Mouse (Mus musculus): ENCODE measurements around the gene Mybpc1. TPM values are rescaled to one million over a fixed set of nuclear protein-coding genes. Genes with fewer than 3 reads are reported as not detected.

Gene Mybpc1
- total and polyA plus RNA-seq, 3 experiments, result not detected

- no peak for DNase-seq (ENCODE audit: low read depth, low spot score)
- H3K27me3 ChIP-seq (ENCODE audit: control insufficient read depth in 1 of 2, insufficient read depth in 2 of 2, low read length in 2 of 2), result no peaks in the 10 kb centered on the region
- H3K79me2 ChIP-seq (ENCODE audit: control insufficient read depth, insufficient read depth, low read length, poor library complexity), result no peaks in the 10 kb centered on the region
- no peak overlapping the region for H3K9ac ChIP-seq (ENCODE audit: control insufficient read depth, low read depth, low read length, poor library complexity, severe bottlenecking)
- no peak overlapping the region for H3K4me3 ChIP-seq (ENCODE audit: control insufficient read depth in 1 of 2, insufficient read depth in 1 of 2, low read depth in 2 of 2, low read length in 2 of 2)
- no peaks in the 10 kb centered on the region for H3K9me3 ChIP-seq (replicated peaks; ENCODE audit: insufficient read depth, low read length)
- H3K4me1 ChIP-seq (ENCODE audit: control insufficient read depth in 1 of 2, insufficient read depth in 2 of 2, low read length in 2 of 2), result peaks cover 9 to 11% of the 10 kb centered on the region in 2 experiments; a peak in 3 of 4 replicates
- no peak for TF ChIP-seq EP300 (IDR thresholded peaks at IDR 0.05; ENCODE audit: low read depth in 1 of 2, low read length in 2 of 2)
- no peak for TF ChIP-seq CHD2 (IDR thresholded peaks at IDR 0.05; ENCODE audit: low read length)
- TF ChIP-seq ELF1 (IDR thresholded peaks at IDR 0.05; ENCODE audit: low read depth, low read length), result no peak
- TF ChIP-seq MAX (IDR thresholded peaks at IDR 0.05; ENCODE audit: low read length), result no peak
- H3K36me3 ChIP-seq (ENCODE audit: control insufficient read depth in 1 of 2, insufficient read depth in 2 of 2, low read length in 2 of 2), result peaks cover 0 to 5% of the 10 kb centered on the region in 2 experiments; a peak in 2 of 4 replicates
- H3K27ac ChIP-seq (ENCODE audit: control insufficient read depth, low read depth, low read length), result no peak overlapping the region
Measured at GRCm38 (mm10) chr10:88501886-88502765, 102.8 kb downstream of the Mybpc1 start.

GRCm38 (mm10) chr10:88501370-88501769 lies 103.6 kb downstream of the Mybpc1 start:
- Histone ChIP-seq H3K27ac (ENCODE audit: control insufficient read depth, low read depth, low read length) (no peak overlapping the region), H3K4me3 (ENCODE audit: control insufficient read depth in 1 of 2, insufficient read depth in 1 of 2, low read depth in 2 of 2, low read length in 2 of 2) (no peak overlapping the region), H3K27me3 (ENCODE audit: control insufficient read depth in 1 of 2, insufficient read depth in 2 of 2, low read length in 2 of 2) (no peaks in the 10 kb centered on the region), H3K79me2 (ENCODE audit: control insufficient read depth, insufficient read depth, low read length, poor library complexity) (no peaks in the 10 kb centered on the region), H3K4me1 (ENCODE audit: control insufficient read depth in 1 of 2, insufficient read depth in 2 of 2, low read length in 2 of 2) (peaks cover 9 to 11% of the 10 kb centered on the region in 2 experiments; a peak in 3 of 4 replicates), H3K36me3 (ENCODE audit: control insufficient read depth in 1 of 2, insufficient read depth in 2 of 2, low read length in 2 of 2) (peaks cover 0 to 5% of the 10 kb centered on the region in 2 experiments; a peak in 2 of 4 replicates), H3K9me3 (replicated peaks; ENCODE audit: insufficient read depth, low read length) (no peaks in the 10 kb centered on the region), H3K9ac (ENCODE audit: control insufficient read depth, low read depth, low read length, poor library complexity, severe bottlenecking) (no peak overlapping the region)
- DNase-seq (ENCODE audit: low read depth, low spot score), result no peak
- TF ChIP-seq GATA1 (IDR thresholded peaks at IDR 0.05; ENCODE audit: low read depth, low read length) (no peak), TCF12 (IDR thresholded peaks at IDR 0.05; ENCODE audit: low read depth, low read length) (no peak), USF1 (IDR thresholded peaks at IDR 0.05; ENCODE audit: low read depth, low read length) (no peak), MAZ (IDR thresholded peaks at IDR 0.05; ENCODE audit: low read depth, low read length) (no peak), ELF1 (IDR thresholded peaks at IDR 0.05; ENCODE audit: low read depth, low read length) (no peak), POLR2AphosphoS2 (IDR thresholded peaks at IDR 0.05; ENCODE audit: low read length) (no peak), POLR2AphosphoS5 (IDR thresholded peaks at IDR 0.05; ENCODE audit: borderline replicate concordance, low read depth, low read length) (no peak), POLR2A (IDR thresholded peaks at IDR 0.05; ENCODE audit: control insufficient read depth in 1 of 2, insufficient read depth in 1 of 2, low read depth in 1 of 2, low read length in 2 of 2, poor library complexity in 1 of 2) (no peak), SMC3 (IDR thresholded peaks at IDR 0.05; ENCODE audit: low read depth, low read length) (no peak), EP300 (IDR thresholded peaks at IDR 0.05; ENCODE audit: low read depth in 1 of 2, low read length in 2 of 2) (no peak), USF2 (IDR thresholded peaks at IDR 0.05; ENCODE audit: borderline replicate concordance in 1 of 2, insufficient read depth in 1 of 2, low read depth in 1 of 2, low read length in 2 of 2) (no peak), BHLHE40 (IDR thresholded peaks at IDR 0.05; ENCODE audit: borderline replicate concordance, low read depth, low read length) (no peak), MAX (IDR thresholded peaks at IDR 0.05; ENCODE audit: low read length) (no peak), ZKSCAN1 (IDR thresholded peaks at IDR 0.05; ENCODE audit: low read depth, low read length) (no peak), NRF1 (IDR thresholded peaks at IDR 0.05; ENCODE audit: insufficient read depth, low read depth, low read length, poor library complexity, severe bottlenecking) (no peak)
